Mouse (Mus musculus) liver, adult 10 weeks (tissue): ENCODE measurements around the gene Gm9803. TPM values are rescaled to one million over a fixed set of nuclear protein-coding genes. Genes with fewer than 3 reads are reported as not detected.

Experiments used
- polyA plus RNA-seq: library from polyadenylated mRNA; stranded (reverse); fragments of 350-450 nt; fragmentation: Illumina TruSeq; extraction: RNeasy Lipid Tissue Mini Kit (QIAGEN cat#74804); gene quantifications from one replicate; pipeline ENCODE4 v1.2.3, GENCODE M21; 2014; ENCODE audit warnings: low read depth, low replicate concordance

Gene Gm9803
- polyA plus RNA-seq = 1.5 TPM

DNA sequence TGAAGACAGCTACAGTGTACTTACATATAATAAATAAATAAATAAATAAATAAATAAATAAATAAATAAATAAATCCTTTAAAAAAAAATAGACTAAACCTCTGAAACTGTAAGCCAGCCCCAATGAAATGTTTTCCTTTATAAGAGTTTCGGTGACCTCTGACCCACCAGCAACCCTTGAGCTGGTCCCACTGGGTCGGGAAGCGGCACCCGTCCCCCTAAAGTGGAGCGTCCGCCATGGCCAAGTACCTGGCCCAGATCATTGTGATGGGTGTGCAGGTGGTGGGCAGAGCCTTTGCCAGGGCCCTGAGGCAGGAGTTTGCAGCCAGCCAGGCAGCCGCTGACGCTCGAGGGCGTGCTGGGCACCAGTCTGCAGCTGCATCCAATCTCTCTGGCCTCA, at the start of gene Gm9803:
Gene Gm9803, plus strand, starts transcription at position 154 of the 400 bp plus-strand sequence.

GRCm38 (mm10) chr10:43478751-43479435, 45.0 kb upstream of the Gm9803 start, which contains the start of gene Bend3:
Gene Bend3 (plus strand): TSS chr10:43478831.

GRCm38 (mm10) chr10:43540442-43541152, 16.7 kb downstream of the Gm9803 start, which contains the start of gene 1700021F05Rik:
Gene 1700021F05Rik (minus strand): TSS chr10:43540994.

Other genes starting within 250 kb of the Gm9803 start
- gene Bend3, start 45.3 kb upstream of the Gm9803 start, polyA plus RNA-seq = 1.4 TPM
- 42.9 TPM for gene 1700021F05Rik, start 16.9 kb downstream of the Gm9803 start, polyA plus RNA-seq
- 14.5 TPM for gene Cd24a, start 54.2 kb downstream of the Gm9803 start, polyA plus RNA-seq